Mouse (Mus musculus) mesoderm, embryonic 11.5 days (tissue): ENCODE results near the gene Ltb4r2.

Experiments used
- DNase-seq: peaks from one replicate; pipeline ENCODE4 v3.0.0-alpha.2; 2012; ENCODE audit warnings: low read depth, low spot score

Gene Ltb4r2

GRCm38 (mm10) chr14:55780736-55781135 is 19.5 kb downstream of the Ltb4r2 start:
- DNase-seq = no peak

- peak; percentile 87 for DNase-seq
Observed at GRCm38 (mm10) chr14:55781310-55781709, 20.1 kb downstream of the Ltb4r2 start.

- DNase-seq = no peak
Observed at GRCm38 (mm10) chr14:55782361-55782960, 21.2 kb downstream of the Ltb4r2 start.

- peak; percentile 70 for DNase-seq
Observed at GRCm38 (mm10) chr14:55783171-55783957, 22.1 kb downstream of the Ltb4r2 start.

GRCm38 (mm10) chr14:55783958-55784235 is 22.7 kb downstream of the Ltb4r2 start, which contains the start of gene Adcy4:
Adcy4 (minus strand) TSS chr14:55784095.
- DNase-seq = peak; percentile 24

- no peak for DNase-seq
Observed at GRCm38 (mm10) chr14:55785195-55785594, 24.0 kb downstream of the Ltb4r2 start.

GRCm38 (mm10) chr14:55787731-55788130 is 26.5 kb downstream of the Ltb4r2 start:
- DNase-seq = no peak

GRCm38 (mm10) chr14:55788256-55789050 is 27.2 kb downstream of the Ltb4r2 start, which contains the start of gene Ripk3:
Ripk3 (minus strand) TSS chr14:55788865.
- peak; percentile 21 for DNase-seq

GRCm38 (mm10) chr14:55793461-55793860 is 32.2 kb downstream of the Ltb4r2 start:
- no peak for DNase-seq

GRCm38 (mm10) chr14:55793946-55794345 is 32.7 kb downstream of the Ltb4r2 start:
- no peak for DNase-seq

- DNase-seq = no peak
Observed at GRCm38 (mm10) chr14:55795380-55796163, 34.3 kb downstream of the Ltb4r2 start.
